Mouse (Mus musculus): ENCODE results near the gene Siglec1.
"Not testable (repeated sequence)": the region's sequence is repeated elsewhere in the genome, so short reads cannot be mapped to it uniquely, and the experiment has no call there.

Gene Siglec1

GRCm38 (mm10) chr2:131053851-131054645, 32.5 kb downstream of the Siglec1 start:
- in situ Hi-C loops (cut with MseI, MboI), result no loop called here

GRCm38 (mm10) chr2:131052862-131053418, 33.6 kb downstream of the Siglec1 start:
- in situ Hi-C loops (cut with MseI, MboI), result no loop called here

- in situ Hi-C loops (cut with MseI, MboI), result no loop called here
Observed at GRCm38 (mm10) chr2:131052043-131052442, 34.5 kb downstream of the Siglec1 start.

DNA sequence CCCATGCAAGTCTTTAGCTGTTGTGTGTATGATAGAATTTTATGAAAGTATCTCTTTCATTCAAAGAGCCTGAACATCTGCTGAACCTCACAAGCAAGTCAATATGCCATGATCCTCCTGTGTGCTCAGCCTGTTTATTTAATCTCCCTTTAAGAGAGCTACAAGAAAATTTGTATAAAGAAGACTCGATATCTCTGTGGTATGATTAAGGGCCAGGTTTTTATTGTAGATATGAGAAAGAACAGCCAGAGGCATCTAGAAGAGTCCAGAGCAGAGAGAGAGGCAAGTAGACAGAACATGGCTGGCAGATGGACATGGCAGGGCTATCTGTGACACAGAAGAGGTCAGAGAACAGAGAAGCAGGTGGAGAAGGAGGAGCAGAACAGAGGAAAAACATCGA, 40.5 kb downstream of the Siglec1 start:
- in situ Hi-C loops (cut with MseI, MboI), result no loop called here

- in situ Hi-C loops (cut with MseI, MboI), result no loop called here
Observed at GRCm38 (mm10) chr2:131044989-131045720, 41.4 kb downstream of the Siglec1 start.

GRCm38 (mm10) chr2:131044354-131044852, 42.2 kb downstream of the Siglec1 start:
- in situ Hi-C loops (cut with MseI, MboI), result no loop called here

GRCm38 (mm10) chr2:131042988-131043387, 43.6 kb downstream of the Siglec1 start, which contains the start of gene Gfra4:
Gene Gfra4 (minus strand): TSS chr2:131043088.
- in situ Hi-C loops (cut with MseI, MboI), result no loop called here

DNA sequence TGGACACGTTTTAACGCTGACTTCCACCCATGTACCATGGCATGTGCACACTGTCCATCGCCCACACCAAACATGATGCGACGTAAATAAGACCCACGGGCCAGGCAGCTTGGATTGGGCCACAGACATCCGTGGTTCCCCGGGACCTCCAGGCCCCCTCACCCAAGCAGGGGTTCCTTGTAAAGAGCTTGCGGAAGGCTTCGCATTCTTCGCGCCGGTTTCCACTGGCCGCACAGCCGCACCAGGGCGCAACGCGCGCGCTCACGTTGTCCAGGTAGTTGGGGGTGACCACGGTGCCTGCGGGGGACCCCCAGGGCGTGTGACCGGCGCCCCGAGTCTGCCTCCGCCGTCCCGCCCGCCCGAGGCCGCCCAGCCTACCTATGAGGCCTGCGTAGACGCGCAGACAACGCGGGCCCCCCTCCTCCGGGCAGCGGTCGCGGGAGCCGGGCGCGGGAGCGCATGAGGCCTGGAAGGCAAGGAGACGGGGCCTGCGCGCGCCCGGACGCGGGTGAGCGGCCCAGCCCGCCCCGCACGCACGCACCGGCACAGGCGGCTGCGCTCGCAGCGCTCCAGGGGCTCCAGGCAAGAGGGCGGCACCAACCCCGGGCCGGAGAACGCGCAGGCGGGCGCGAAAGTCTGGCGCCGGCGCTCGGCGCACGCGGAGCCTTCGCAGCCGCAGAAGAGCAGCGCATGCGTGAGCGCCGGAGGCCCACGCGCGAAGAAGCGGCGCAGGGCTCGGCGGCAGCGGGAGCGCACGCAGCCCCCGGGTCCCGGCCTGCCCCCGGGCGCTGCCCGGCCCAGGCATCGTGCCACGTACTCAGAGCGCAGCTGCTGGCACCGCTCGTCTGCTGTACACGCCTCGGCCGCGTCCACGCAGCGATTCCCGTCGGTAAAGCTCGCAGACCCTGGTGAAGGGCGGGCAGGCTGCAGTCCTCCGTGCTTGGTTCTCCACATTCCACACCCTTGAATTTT, 45.4 kb downstream of the Siglec1 start:
- in situ Hi-C loops (cut with MseI, MboI), result no loop called here

DNA sequence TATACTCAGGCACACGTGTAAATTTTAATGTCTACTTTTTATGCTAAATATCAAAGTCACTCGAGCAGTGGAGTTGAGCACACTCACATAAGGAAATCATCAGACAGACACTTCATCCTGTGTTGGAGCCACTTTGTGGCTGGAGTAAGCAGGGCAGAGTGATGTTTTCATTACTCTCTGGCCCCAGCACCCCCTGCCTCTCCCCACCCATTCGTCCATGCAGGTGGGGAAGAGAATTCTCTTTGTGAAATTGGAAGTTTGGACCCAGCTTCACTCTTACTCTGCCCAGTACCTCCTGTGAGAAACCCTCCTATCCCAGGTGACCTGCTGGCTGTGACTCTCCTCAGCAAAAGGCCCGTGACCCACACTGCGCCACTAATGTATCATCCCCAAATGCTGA, 47.9 kb downstream of the Siglec1 start:
- in situ Hi-C loops (cut with MseI, MboI), result no loop called here

- in situ Hi-C loops (cut with MseI, MboI), result no loop called here
Observed at GRCm38 (mm10) chr2:131038197-131038596, 48.4 kb downstream of the Siglec1 start.

GRCm38 (mm10) chr2:131037226-131037990, 49.2 kb downstream of the Siglec1 start:
- in situ Hi-C loops (cut with MseI, MboI), result no loop called here

DNA sequence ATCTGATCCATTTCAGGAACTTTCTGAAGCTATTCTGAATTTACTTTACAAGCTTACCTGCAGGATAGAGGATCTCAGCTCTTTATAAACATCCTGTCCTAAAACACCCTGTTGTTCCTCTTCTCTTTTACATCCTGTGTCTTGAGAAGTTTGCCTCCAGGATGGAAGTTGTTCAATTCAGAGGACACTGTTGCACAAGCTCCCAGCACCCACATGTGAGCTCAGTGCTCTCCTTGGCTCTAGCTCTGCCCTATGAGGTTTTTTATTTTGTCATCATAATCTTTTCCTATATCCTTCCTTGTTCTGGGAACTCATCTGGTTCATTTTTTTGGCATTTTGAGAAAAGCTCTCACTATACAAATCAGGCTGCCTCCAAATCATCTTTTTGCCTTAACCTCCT, 49.8 kb downstream of the Siglec1 start:
- in situ Hi-C loops (cut with MseI, MboI), result no loop called here

DNA sequence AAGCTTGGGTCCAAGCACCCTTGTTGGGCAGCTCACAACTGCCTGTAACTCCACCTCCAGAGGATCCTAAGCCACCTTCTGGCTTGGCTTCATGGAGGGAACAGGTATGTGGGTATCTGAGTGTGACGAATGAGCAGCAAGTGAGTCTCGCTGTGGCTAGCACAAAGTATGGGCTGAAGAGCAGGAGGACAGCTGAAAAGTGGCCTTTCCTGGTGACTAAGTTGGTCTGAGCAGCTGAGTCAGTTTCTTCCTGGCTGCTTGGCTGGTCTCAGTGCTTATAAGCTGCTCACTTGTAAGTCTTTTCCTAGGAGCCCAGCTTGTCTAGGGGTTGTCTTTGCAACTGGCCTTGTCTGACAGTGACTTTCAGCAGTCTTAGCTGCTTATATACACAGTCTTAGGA, 50.2 kb downstream of the Siglec1 start:
- in situ Hi-C loops (cut with MseI, MboI), result no loop called here

DNA sequence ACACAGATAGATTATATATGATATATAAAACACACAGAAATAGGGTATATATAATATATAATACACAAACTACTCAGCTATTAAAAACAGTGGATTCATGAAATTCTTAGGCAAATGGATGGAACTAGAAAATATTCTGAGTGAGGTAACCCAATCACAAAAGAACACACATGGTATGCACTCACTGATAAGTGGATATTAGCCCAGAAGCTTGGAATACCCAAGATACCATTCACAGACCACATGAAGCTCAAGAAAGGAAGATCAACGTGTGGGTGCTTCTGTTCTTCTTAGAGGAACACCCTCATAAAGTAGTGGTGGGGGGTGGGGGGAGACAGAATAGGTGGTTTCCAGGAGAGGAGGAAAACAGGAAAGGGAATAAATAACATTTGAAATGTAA, 55.2 kb downstream of the Siglec1 start:
- in situ Hi-C loops (cut with MseI, MboI), result not testable (repeated sequence)

GRCm38 (mm10) chr2:131030998-131031397, 55.6 kb downstream of the Siglec1 start:
- in situ Hi-C loops (cut with MseI, MboI), result no loop called here

GRCm38 (mm10) chr2:131030561-131030960, 56.0 kb downstream of the Siglec1 start:
- in situ Hi-C loops (cut with MseI, MboI), result no loop called here

- in situ Hi-C loops (cut with MseI, MboI), result no loop called here
Observed at GRCm38 (mm10) chr2:131029065-131029935, 57.3 kb downstream of the Siglec1 start.

DNA sequence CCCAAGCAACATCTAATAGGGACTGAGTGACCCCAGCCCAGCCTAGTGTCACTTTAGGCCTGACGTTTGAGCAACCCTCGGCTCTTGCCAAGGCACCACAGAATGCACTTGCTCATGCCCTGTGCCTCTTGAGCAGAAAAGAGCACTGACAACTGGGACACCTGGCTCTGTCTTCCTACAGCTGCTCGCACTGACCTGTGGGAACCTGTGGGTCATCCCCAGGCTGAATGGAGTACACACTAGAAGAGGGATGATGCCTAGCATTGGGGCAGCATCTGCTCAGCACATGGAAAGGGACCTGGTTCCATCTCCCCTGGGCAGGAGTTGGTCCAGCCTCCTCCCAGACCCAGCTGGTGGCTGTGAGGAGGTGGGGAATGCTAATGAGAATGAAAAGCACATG, 59.6 kb downstream of the Siglec1 start:
- in situ Hi-C loops (cut with MseI, MboI), result no loop called here

DNA sequence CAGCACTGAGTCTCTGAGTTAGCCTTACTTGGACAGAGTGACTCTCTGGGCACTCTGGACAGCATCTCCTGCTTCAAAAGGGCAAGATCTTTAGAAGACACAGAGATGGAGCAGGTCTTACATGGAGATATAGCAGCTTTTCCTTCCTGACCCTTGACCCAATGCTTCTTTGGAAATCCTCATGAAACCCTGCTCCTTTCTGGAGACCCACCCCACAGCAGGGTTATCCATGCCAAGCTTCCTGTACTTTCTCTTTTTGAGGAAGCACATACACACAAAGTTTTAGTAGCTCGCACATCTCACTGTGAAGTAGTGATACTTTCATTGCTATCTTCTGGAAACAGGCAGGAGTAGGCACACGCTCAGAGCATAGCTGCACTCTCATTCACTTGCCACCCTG, 61.3 kb downstream of the Siglec1 start:
- in situ Hi-C loops (cut with MseI, MboI), result no loop called here

All from mouse trophoblast stem cell (cell line).